Mouse (Mus musculus) left cerebral cortex, postnatal 10 days (tissue): ENCODE data around the gene Atp6v0d1. TPM values are rescaled to one million over a fixed set of nuclear protein-coding genes. Genes with fewer than 3 reads are reported as not detected.
A peak's percentile ranks its signal among the peaks of the same experiment; 100 is the strongest.
"Not testable (repeated sequence)": the region's sequence is repeated elsewhere in the genome, so short reads cannot be mapped to it uniquely, and the experiment has no call there.

ENCODE experiments used
- DNase-seq, 2 experiments: peaks; one replicate each; pipeline ENCODE4 v3.0.0; 2021 to 2022; ENCODE audit warnings: low spot score in 2 of 2, mixed read lengths in 1 of 2; ENCODE audit errors: extremely low spot score in 1 of 2
- intact Hi-C: fragments of 180-260 bp; cut with DNase I; formaldehyde crosslinking; loops from one replicate; pipeline ENCODE4 v1.15.1; 2025
- total RNA-seq, 2 experiments: library from RNA; stranded (reverse); gene quantifications; 2 replicates each; pipeline ENCODE4 v1.2.3; 2021

Gene Atp6v0d1
- total RNA-seq, 2 experiments from 2014 or later = 346 to 352 TPM

- peak; percentile 29 to 35 for DNase-seq
- intact Hi-C loops = no loop called here
Observed at GRCm38 (mm10) chr8:105593859-105594258, 28.0 kb upstream of the Atp6v0d1 start.

GRCm38 (mm10) chr8:105592431-105592830 is 26.6 kb upstream of the Atp6v0d1 start:
- no peak for DNase-seq
- intact Hi-C loops = no loop called here

- intact Hi-C loops = no loop called here
- DNase-seq = no peak
Observed at GRCm38 (mm10) chr8:105579719-105580118, 13.9 kb upstream of the Atp6v0d1 start.

- intact Hi-C loops = no loop called here
- DNase-seq = no peak
Observed at GRCm38 (mm10) chr8:105575538-105575937, 9.7 kb upstream of the Atp6v0d1 start.

GRCm38 (mm10) chr8:105574741-105575140 is 8.9 kb upstream of the Atp6v0d1 start:
- no peak for DNase-seq
- intact Hi-C loops = no loop called here

- DNase-seq = peak in 1 of 2 experiments; percentile 65
- intact Hi-C loops = no loop called here
Observed at GRCm38 (mm10) chr8:105573427-105573826, 7.6 kb upstream of the Atp6v0d1 start.

GRCm38 (mm10) chr8:105571810-105572209 is 6.0 kb upstream of the Atp6v0d1 start:
- intact Hi-C loops = no loop called here
- no peak for DNase-seq

GRCm38 (mm10) chr8:105566703-105567595 is 1.1 kb upstream of the Atp6v0d1 start:
- intact Hi-C loops = loop anchor here (5.0 kb wide), 1 partner anchor 40 kb away; the partner anchor contains the start of gene Ripor1
- peak; percentile 9 to 48 for DNase-seq

GRCm38 (mm10) chr8:105565401-105565881 is 406 bp downstream of the Atp6v0d1 start:
- no peak for DNase-seq
- intact Hi-C loops = loop anchor here (5.0 kb wide), 1 partner anchor 42 kb away; the partner anchor contains the start of gene Ripor1

- intact Hi-C loops = loop anchor here (5.0 kb wide), 1 partner anchor 43 kb away; the partner anchor contains the start of gene Ripor1
- not testable (repeated sequence) for DNase-seq
Observed at GRCm38 (mm10) chr8:105564573-105565229, 1.1 kb downstream of the Atp6v0d1 start.

GRCm38 (mm10) chr8:105563871-105564270 is 2.0 kb downstream of the Atp6v0d1 start:
- intact Hi-C loops = no loop called here
- DNase-seq = peak in 1 of 2 experiments; percentile 24

- intact Hi-C loops = no loop called here
- DNase-seq = no peak
Observed at GRCm38 (mm10) chr8:105562863-105563262, 3.0 kb downstream of the Atp6v0d1 start.

GRCm38 (mm10) chr8:105555230-105555629 is 10.6 kb downstream of the Atp6v0d1 start:
- peak in 1 of 2 experiments; percentile 21 for DNase-seq
- intact Hi-C loops = no loop called here

GRCm38 (mm10) chr8:105554087-105554486 is 11.8 kb downstream of the Atp6v0d1 start:
- DNase-seq = peak in 1 of 2 experiments; percentile 57
- intact Hi-C loops = loop anchor here (5.0 kb wide), 1 partner anchor 37 kb away; the partner anchor contains the start of gene Hsd11b2

GRCm38 (mm10) chr8:105552824-105553223 is 13.0 kb downstream of the Atp6v0d1 start:
- intact Hi-C loops = loop anchor here (5.0 kb wide), 1 partner anchor 36 kb away; the partner anchor contains the start of gene Hsd11b2
- no peak for DNase-seq

- DNase-seq = no peak
- intact Hi-C loops = loop anchor here (5.0 kb wide), 1 partner anchor 35 kb away; the partner anchor contains the start of gene Hsd11b2
Observed at GRCm38 (mm10) chr8:105552032-105552431, 13.8 kb downstream of the Atp6v0d1 start.

GRCm38 (mm10) chr8:105550083-105550482 is 15.8 kb downstream of the Atp6v0d1 start:
- intact Hi-C loops = loop anchor here (5.0 kb wide), 1 partner anchor 33 kb away; the partner anchor contains the start of gene Hsd11b2
- DNase-seq = no peak

GRCm38 (mm10) chr8:105549506-105549905 is 16.3 kb downstream of the Atp6v0d1 start:
- intact Hi-C loops = no loop called here

More at GRCm38 (mm10) chr8:105549506-105549905, 16.3 kb downstream of the Atp6v0d1 start:
- DNase-seq = no peak
